In the genomic region with DNA sequence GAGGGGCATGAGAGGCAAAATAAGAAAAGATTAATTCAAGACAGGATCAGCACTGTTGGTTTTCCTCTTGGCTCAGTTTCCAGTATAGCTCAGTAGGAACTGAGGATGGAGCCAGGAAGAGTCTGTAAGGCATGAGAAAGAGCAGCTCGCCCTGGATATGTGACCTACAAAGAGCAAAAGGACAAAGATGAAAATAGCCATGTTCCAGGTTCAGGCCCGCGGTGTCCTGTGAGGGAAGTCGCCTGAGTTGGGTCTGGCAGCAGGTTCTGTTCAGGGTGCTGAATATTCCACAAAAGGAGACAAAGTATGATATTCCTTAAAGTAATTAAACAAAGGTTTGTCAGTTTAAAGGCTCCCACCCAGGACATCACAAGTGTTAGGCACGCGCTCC, we compare ENCODE assay signal across 10 mouse cellular contexts. TPM values are rescaled to one million over a fixed set of nuclear protein-coding genes. Genes with fewer than 3 reads are reported as not detected.
A peak's percentile ranks its signal among the peaks of the same experiment; 100 is the strongest.
DNase-seq lines count a peak whose midpoint lies in the region; ATAC-seq lines count a peak whose summit lies in the region.
"Had no signal": no experiment of that assay in that cellular context is flagged by ENCODE, and none has a peak within 500 bp of the region (broad histone marks: within the 10 kb centered on the region; RNA-seq: fewer than 3 reads in every experiment).

No protein-coding gene starts in this region.

- 67% methylated on average over 6 of the region's 6 CpGs for WGBS in heart, embryonic 11.5 days (ENCODE audit: insufficient replicate concordance)
- 66% methylated on average over 6 of the region's 6 CpGs for WGBS in heart, embryonic 10.5 days
- 84% methylated on average over 6 of the region's 6 CpGs for WGBS in embryonic facial prominence, embryonic 10.5 days
- WGBS in midbrain, embryonic 11.5 days = 83% methylated on average over 6 of the region's 6 CpGs

- H3K27ac ChIP-seq in heart, embryonic 11.5 days (ENCODE audit: low read depth, low read length) = peak overlapping the region; percentile 22; the same call in 1 of the 2 replicates
- H3K27ac ChIP-seq in heart, embryonic 10.5 days = no peak overlapping the region
- peak overlapping the region; percentile 77 for H3K27ac ChIP-seq in embryonic facial prominence, embryonic 10.5 days (replicated peaks)
- H3K27ac ChIP-seq in midbrain, embryonic 11.5 days (ENCODE audit: low read depth, low read length) = peak overlapping the region; percentile 94
- H3K27ac ChIP-seq: embryonic facial prominence, embryonic 15.5 days; liver, embryonic 14.5 days had no signal

- no peak overlapping the region for H3K4me3 ChIP-seq in heart, embryonic 11.5 days (ENCODE audit: low read depth, low read length)
- no peak overlapping the region for H3K4me3 ChIP-seq in heart, embryonic 10.5 days
- H3K4me3 ChIP-seq in embryonic facial prominence, embryonic 10.5 days = no peak overlapping the region
- H3K4me3 ChIP-seq in midbrain, embryonic 11.5 days (ENCODE audit: low read depth, low read length) = no peak overlapping the region
- H3K4me3 ChIP-seq: embryonic facial prominence, embryonic 15.5 days had no signal

- H3K36me3 ChIP-seq in heart, embryonic 11.5 days (ENCODE audit: control insufficient read depth, insufficient read depth, low read length) = no peaks in the 10 kb centered on the region
- H3K36me3 ChIP-seq in heart, embryonic 10.5 days = peaks cover 4% of the 10 kb centered on the region; the same call in 1 of the 2 replicates
- H3K36me3 ChIP-seq in embryonic facial prominence, embryonic 10.5 days (replicated peaks) = 0 out of 2 replicates have a peak, but pooled peaks cover 2% of the 10 kb centered on the region
- H3K36me3 ChIP-seq in midbrain, embryonic 11.5 days (ENCODE audit: control insufficient read depth, insufficient read depth, low read length) = no peaks in the 10 kb centered on the region
- H3K36me3 ChIP-seq: embryonic facial prominence, embryonic 15.5 days had no signal

- ATAC-seq in heart, embryonic 11.5 days (replicated peaks; ENCODE audit: insufficient number of reproducible peaks, low FRiP score, low TSS enrichment) = no peak
- no peak for ATAC-seq in midbrain, embryonic 11.5 days (ENCODE audit: low FRiP score)
- no peak for ATAC-seq in erythroid progenitor cell, adult 5-6 weeks (replicated peaks; ENCODE audit: low FRiP score, poor library complexity, severe bottlenecking)

- no peak overlapping the region for H3K9ac ChIP-seq in heart, embryonic 11.5 days (ENCODE audit: low read depth, low read length)
- H3K9ac ChIP-seq in midbrain, embryonic 11.5 days (ENCODE audit: low read length) = no peak overlapping the region
- H3K9ac ChIP-seq: embryonic facial prominence, embryonic 15.5 days; liver, embryonic 14.5 days had no signal

- H3K9me3 ChIP-seq in heart, embryonic 11.5 days (replicated peaks; ENCODE audit: control insufficient read depth, low read length) = no peaks in the 10 kb centered on the region
- no peaks in the 10 kb centered on the region for H3K9me3 ChIP-seq in heart, embryonic 10.5 days
- H3K9me3 ChIP-seq in embryonic facial prominence, embryonic 10.5 days = no peaks in the 10 kb centered on the region
- H3K9me3 ChIP-seq in midbrain, embryonic 11.5 days (ENCODE audit: control insufficient read depth, low read length) = no peaks in the 10 kb centered on the region
- H3K9me3 ChIP-seq: embryonic facial prominence, embryonic 15.5 days had no signal

- H3K27me3 ChIP-seq in heart, embryonic 11.5 days (ENCODE audit: control insufficient read depth, insufficient read depth, low read length) = no peaks in the 10 kb centered on the region
- H3K27me3 ChIP-seq in heart, embryonic 10.5 days (ENCODE audit: insufficient read depth, poor library complexity, severe bottlenecking) = no peaks in the 10 kb centered on the region
- H3K27me3 ChIP-seq in embryonic facial prominence, embryonic 10.5 days (replicated peaks; ENCODE audit: low read depth, poor library complexity, severe bottlenecking) = 0 out of 2 replicates have a peak, but pooled peaks cover 5% of the 10 kb centered on the region
- no peaks in the 10 kb centered on the region for H3K27me3 ChIP-seq in midbrain, embryonic 11.5 days (ENCODE audit: control insufficient read depth, insufficient read depth, low read length)
- H3K27me3 ChIP-seq: embryonic facial prominence, embryonic 15.5 days had no signal

- H3K4me2 ChIP-seq in heart, embryonic 11.5 days = no peak overlapping the region
- no peak overlapping the region for H3K4me2 ChIP-seq in midbrain, embryonic 11.5 days
- H3K4me2 ChIP-seq: embryonic facial prominence, embryonic 15.5 days had no signal

- intact Hi-C loops in heart, postnatal 25 days (cut with DNase I) = no loop called here

- no peak for DNase-seq in heart, embryonic 10.5 days (ENCODE audit: low spot score)
- DNase-seq in embryonic facial prominence, embryonic 10.5 days (ENCODE audit: low spot score) = no peak
- DNase-seq in heart, postnatal 25 days (ENCODE audit: low spot score) = peak; percentile 1
- peak; percentile 88 for DNase-seq in midbrain, embryonic 11.5 days (ENCODE audit: low spot score, missing footprints)
- no peak for DNase-seq in spleen, postnatal 10 days (ENCODE audit: low spot score in 2 of 2)
- DNase-seq in adrenal gland, postnatal 14 days = no peak

- peaks cover 58% of the 10 kb centered on the region for H3K4me1 ChIP-seq in heart, embryonic 11.5 days (ENCODE audit: control insufficient read depth, insufficient read depth, low read length)
- H3K4me1 ChIP-seq in heart, embryonic 10.5 days = peaks cover 80% of the 10 kb centered on the region
- peaks cover 63% of the 10 kb centered on the region for H3K4me1 ChIP-seq in embryonic facial prominence, embryonic 10.5 days
- H3K4me1 ChIP-seq in midbrain, embryonic 11.5 days (ENCODE audit: control insufficient read depth, insufficient read depth, low read length) = peaks cover 56% of the 10 kb centered on the region

RNA-seq across cellular contexts. Expression of a gene that starts 14.5 kb away (rescaled TPM):
- 21.3 and 27.2 TPM in 2 replicates for polyA plus RNA-seq in heart, embryonic 11.5 days (2014; fragmentation: Nextera tagmentation; extraction: Ambion mirVana)
- polyA plus RNA-seq in heart, embryonic 10.5 days (2016; fragmentation: Nextera tagmentation; extraction: Ambion mirVana) = 18.2 and 24.1 TPM in 2 replicates
- polyA plus RNA-seq in embryonic facial prominence, embryonic 10.5 days (2016; fragmentation: Nextera tagmentation; extraction: Ambion mirVana) = 14.1 and 14.7 TPM in 2 replicates
- total RNA-seq in heart, postnatal 25 days (2021) = 100 to 1,000 TPM; 309 to 322 TPM
- polyA plus RNA-seq in midbrain, embryonic 11.5 days (2014; fragmentation: Nextera tagmentation; extraction: Ambion mirVana) = 19.2 and 20.5 TPM in 2 replicates
- total RNA-seq in adrenal gland, postnatal 14 days (2021) = 83.1 and 84.0 TPM in 2 replicates
- 13.4 and 14.4 TPM in 2 replicates for total RNA-seq in erythroid progenitor cell, adult 5-6 weeks (2015; ENCODE audit: low replicate concordance)
- total RNA-seq in erythroid progenitor cell, adult 5-6 weeks (2017; ENCODE audit: low replicate concordance) = 5.8 and 7.2 TPM in 2 replicates

RNA-seq across cellular contexts. Expression of a gene that starts 34.8 kb away (rescaled TPM):
- 101 and 106 TPM in 2 replicates for polyA plus RNA-seq in heart, embryonic 11.5 days (2014; fragmentation: Nextera tagmentation; extraction: Ambion mirVana)
- 89.4 and 98.5 TPM in 2 replicates for polyA plus RNA-seq in heart, embryonic 10.5 days (2016; fragmentation: Nextera tagmentation; extraction: Ambion mirVana)
- 140 TPM in 2 replicates for polyA plus RNA-seq in embryonic facial prominence, embryonic 10.5 days (2016; fragmentation: Nextera tagmentation; extraction: Ambion mirVana)
- total RNA-seq in heart, postnatal 25 days (2021) = under 1 TPM; 0.21 to 0.48 TPM
- 210 and 216 TPM in 2 replicates for polyA plus RNA-seq in midbrain, embryonic 11.5 days (2014; fragmentation: Nextera tagmentation; extraction: Ambion mirVana)
- total RNA-seq in adrenal gland, postnatal 14 days (2021) = 1.8 and 2.2 TPM in 2 replicates
- total RNA-seq in erythroid progenitor cell, adult 5-6 weeks (2015; ENCODE audit: low replicate concordance) = 2.5 TPM in 1 of 2 replicates, not detected in the other
- total RNA-seq in erythroid progenitor cell, adult 5-6 weeks (2017; ENCODE audit: low replicate concordance) = 3.1 TPM in 1 of 2 replicates, not detected in the other

Comparison
In these comparisons a context has a peak if more than half of its experiments do, and no peak if none do; other contexts are left out.
1. DNase-seq: peak in heart, postnatal 25 days (single experiment) and midbrain, embryonic 11.5 days (single experiment); none in heart, embryonic 10.5 days (single experiment), embryonic facial prominence, embryonic 10.5 days (single experiment), spleen, postnatal 10 days (0 of 2) and adrenal gland, postnatal 14 days (single experiment).